Mouse (Mus musculus) kidney, adult 10 weeks (tissue): Measurements from ENCODE around the gene Dnlz. TPM values are rescaled to one million over a fixed set of nuclear protein-coding genes. Genes with fewer than 3 reads are reported as not detected.

Source experiments
- polyA plus RNA-seq: library from polyadenylated mRNA; stranded (reverse); fragments of 350-450 nt; fragmentation: Illumina TruSeq; extraction: RNeasy Lipid Tissue Mini Kit (QIAGEN cat#74804); gene quantifications from one replicate; pipeline ENCODE4 v1.2.3, GENCODE M21; 2014; ENCODE audit warnings: low read depth, low replicate concordance

The Dnlz gene
- polyA plus RNA-seq = 1.3 TPM

DNA sequence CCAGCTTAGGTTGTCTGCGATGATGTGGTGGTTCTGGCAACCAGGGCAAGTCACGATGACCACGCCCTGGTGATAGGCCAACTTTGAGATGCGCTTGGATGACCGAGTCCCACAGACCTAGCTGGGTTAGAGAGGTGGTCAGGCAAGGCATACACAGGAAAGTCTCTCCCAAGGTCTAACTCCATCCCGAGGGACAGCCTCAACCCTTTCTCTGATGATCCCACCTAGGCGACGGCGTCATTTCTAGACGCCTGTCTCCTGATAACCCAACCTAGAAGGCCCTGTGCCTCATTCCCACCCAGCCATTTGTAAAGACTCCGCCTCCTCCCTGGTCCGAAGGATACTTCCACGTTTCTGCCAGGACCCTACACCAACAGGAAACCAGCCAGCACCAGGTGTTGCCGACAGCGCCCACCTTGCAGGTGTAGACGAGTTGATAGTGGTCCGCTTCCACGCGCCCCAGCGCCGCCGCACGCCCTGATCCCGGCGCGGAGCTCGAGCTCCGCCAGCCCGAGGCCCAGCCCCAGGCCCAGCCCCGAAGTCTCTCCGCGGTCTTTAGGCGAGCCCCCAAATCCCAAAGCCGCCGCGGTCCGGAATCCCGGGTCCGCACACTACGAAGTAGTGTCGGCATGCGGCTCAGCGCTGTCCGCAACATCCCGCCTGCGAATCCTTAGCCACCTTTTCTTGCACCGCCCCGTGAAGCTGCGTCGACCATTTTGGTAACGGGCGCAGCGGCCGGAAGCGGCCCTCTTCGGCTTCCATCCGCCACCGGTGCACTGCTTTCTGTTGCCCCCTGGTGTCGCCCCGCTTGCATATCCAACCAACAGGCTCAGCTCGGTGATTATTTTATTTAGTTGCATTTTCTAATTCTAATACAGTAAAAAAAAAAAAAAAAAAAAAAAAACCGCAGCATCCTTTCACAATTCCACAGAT is at the start of gene Dnlz:
Gene Dnlz, minus strand, starts transcription at position 753 of the 933 bp plus-strand sequence.

DNA sequence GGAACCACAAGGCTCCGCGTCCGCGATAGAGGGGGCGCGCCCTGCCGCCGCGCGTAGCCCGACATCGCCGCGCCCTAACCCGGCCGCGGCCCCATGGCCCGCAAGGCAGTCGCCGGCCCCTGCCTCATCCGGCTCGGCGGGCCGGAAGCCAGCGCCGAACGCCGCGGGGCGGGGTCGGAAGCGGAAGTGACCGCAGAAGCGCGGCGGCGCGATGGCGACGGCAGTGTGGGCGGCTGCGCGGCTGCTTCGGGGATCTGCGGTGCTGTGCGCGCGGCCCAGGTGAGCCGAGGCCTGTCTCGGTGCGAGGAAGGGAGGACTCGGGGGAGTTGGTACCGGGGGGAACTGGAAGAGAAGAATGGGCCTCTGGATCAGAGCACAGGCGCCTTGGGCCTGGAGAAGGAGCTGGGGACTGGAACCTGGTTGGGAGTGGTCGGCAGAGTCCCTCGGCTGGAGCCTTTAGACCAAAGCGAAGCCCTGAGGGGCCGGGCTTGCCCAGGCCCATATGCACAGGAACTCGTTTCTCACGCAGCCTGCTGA is 37.3 kb upstream of the Dnlz start, which contains the start of the genes Entr1 and Pmpca:
Gene Entr1, minus strand, starts transcription at position 163 of the 537 bp plus-strand sequence.
Gene Pmpca, plus strand, starts transcription at position 186 of the 537 bp plus-strand sequence.

DNA sequence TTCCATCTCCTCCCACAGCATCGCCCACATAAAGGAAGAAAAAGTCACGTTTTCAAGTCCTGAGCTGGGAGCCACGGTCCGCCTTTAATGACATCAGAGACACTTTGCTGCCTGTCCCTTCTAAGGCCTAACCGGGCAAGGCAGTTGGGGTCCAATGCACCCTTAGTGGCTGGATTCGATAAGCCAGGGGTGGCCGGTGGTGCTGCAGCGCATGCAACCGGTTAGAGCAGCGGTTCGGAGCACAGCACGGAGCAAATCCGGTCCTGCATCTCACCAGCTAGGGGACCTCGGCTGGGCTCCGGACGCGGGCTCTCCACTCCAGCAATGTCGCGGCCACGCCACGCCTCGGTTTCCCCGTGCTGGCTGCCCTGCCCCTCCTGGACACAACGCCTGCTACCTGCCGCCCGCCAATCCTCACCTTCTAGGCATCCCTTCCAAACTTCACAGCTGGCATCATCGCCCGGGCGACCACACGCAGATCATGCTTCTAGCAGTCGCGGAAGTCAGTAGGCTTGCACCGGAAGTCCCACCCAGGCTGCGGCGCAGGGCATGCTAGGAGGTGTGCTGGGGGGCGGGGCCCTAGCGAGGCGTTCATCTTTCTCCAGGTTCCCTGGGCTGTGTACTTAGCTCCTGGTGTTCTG is 28.3 kb upstream of the Dnlz start, which contains the start of gene Snapc4:
Gene Snapc4, minus strand, starts transcription at position 523 of the 641 bp plus-strand sequence.

DNA sequence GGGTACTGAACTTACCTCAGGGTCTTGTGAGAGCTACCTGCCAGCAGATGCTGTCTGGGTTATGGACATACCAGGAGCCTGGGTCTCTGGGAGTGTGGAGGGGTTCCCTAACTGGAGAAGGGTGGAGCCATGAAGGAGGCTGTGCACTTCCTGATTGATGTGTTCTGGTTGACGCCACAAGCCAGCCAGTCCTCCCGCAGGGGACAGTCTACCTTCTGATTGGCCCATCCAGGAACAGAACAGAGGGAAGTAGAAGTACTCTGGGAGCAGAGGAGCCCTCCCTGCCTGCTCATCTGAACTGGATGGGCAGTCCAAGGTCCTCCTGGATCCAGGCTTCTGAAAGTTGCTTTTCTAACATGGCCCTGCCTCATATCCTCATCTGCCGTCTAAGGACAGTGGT is 8.9 kb upstream of the Dnlz start, which contains the start of gene Card9:
Gene Card9, minus strand, starts transcription at position 147 of the 400 bp plus-strand sequence.

DNA sequence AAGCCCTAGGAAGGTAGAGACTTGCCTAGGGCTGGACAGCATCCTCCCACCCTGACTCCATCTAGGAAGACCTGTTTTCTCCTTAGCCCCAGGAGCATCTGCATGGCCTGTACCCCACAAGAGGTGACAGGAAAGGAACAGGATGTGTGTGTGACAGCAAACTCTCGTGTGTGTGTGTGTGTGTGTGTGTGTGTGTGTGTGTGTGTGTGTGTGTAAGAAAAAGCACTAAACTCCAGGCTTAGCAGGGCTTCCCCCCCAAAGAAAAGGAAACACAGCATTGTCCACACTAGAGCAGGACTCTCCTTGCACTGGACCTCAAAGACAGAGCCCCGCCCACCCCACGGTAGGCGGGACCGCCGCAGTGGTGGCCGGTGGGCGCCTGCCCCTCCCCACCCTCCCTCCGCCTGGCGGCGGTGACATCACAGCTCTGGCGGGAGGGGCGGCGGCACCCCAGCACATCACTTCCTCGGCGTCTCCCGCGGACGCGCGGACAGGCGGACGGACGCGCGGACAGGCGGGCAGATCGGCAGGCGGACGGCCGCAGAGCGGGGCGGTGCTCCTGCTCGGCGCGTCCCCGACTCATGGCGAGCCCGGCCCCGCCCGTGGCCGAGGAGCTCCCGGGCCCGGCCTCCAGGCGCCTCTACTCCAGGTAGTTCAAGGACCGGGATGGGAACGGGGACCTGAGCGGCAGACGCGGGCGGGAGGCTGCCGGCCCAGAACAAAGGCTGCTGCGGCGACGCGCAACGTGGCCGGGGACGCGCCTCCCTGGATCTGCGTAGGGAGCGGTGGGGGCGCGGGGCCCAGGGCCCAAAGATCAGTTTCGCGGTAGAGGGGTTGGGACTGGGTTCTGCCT is 36.6 kb downstream of the Dnlz start, which contains the start of gene Gpsm1:
Gene Gpsm1, plus strand, starts transcription at position 444 of the 853 bp plus-strand sequence.

Other genes starting within 250 kb of the Dnlz start
- gene Nacc2, start 228.9 kb downstream of the Dnlz start, polyA plus RNA-seq = 14.6 TPM
- not detected for gene Lhx3, start 143.8 kb downstream of the Dnlz start, polyA plus RNA-seq
- 10.4 TPM for gene Qsox2, start 114.6 kb downstream of the Dnlz start, polyA plus RNA-seq
- gene Ccdc187, start 57.6 kb downstream of the Dnlz start, polyA plus RNA-seq = not detected
- 0.65 TPM for gene Gpsm1, start 36.6 kb downstream of the Dnlz start, polyA plus RNA-seq
- not detected for gene Card9, start 8.8 kb upstream of the Dnlz start, polyA plus RNA-seq
- 3.8 TPM for gene Snapc4, start 28.5 kb upstream of the Dnlz start, polyA plus RNA-seq
- 34.3 TPM for gene Entr1, start 37.2 kb upstream of the Dnlz start, polyA plus RNA-seq
- gene Pmpca, start 37.2 kb upstream of the Dnlz start, polyA plus RNA-seq = 136 TPM
- gene Inpp5e, start 57.1 kb upstream of the Dnlz start, polyA plus RNA-seq = 10.9 TPM
- 44.5 TPM for gene Sec16a, start 93.1 kb upstream of the Dnlz start, polyA plus RNA-seq
- 1.1 TPM for gene Notch1, start 164.6 kb upstream of the Dnlz start, polyA plus RNA-seq
- 6.6 TPM for gene Egfl7, start 227.9 kb upstream of the Dnlz start, polyA plus RNA-seq
- not detected for gene Gm20532, start 234.5 kb upstream of the Dnlz start, polyA plus RNA-seq